Mouse (Mus musculus) stomach, embryonic 14.5 days (tissue): ENCODE results near the gene Xpo6. TPM values are rescaled to one million over a fixed set of nuclear protein-coding genes. Genes with fewer than 3 reads are reported as not detected.

ENCODE experiments used
- ATAC-seq: fragments of 200-750 bp; cut with Nextera tagmentation; 2 replicates; pipeline ENCODE4 v1.8.0; 2017; ENCODE audit warnings: low read depth, moderate TSS enrichment; ENCODE audit not compliant: insufficient number of reproducible peaks, insufficient read depth, low FRiP score
- H3K27ac ChIP-seq: fragments of 300-500 bp; sonication (generic); 2 replicates; pipeline ENCODE4 v1.5.1; 2014; ENCODE audit warnings: mild to moderate bottlenecking, low read length, moderate library complexity, mixed read lengths
- H3K27me3 ChIP-seq: fragments of 300-500 bp; sonication (generic); 2 replicates; pipeline ENCODE4 v1.6.1; 2014; ENCODE audit warnings: low read length, control low read depth, mixed read lengths; ENCODE audit not compliant: control insufficient read depth, insufficient read depth
- H3K36me3 ChIP-seq: fragments of 300-500 bp; sonication (generic); 2 replicates; pipeline ENCODE4 v1.6.1; 2014; ENCODE audit warnings: mild to moderate bottlenecking, control low read depth, low read length, moderate library complexity, mixed read lengths; ENCODE audit not compliant: control insufficient read depth, insufficient read depth
- H3K4me1 ChIP-seq: fragments of 300-500 bp; sonication (generic); 2 replicates; pipeline ENCODE4 v1.6.1; 2014; ENCODE audit warnings: low read length, control low read depth, mixed read lengths; ENCODE audit not compliant: control insufficient read depth, insufficient read depth
- H3K4me2 ChIP-seq: fragments of 300-500 bp; sonication (generic); replicated peaks from 2 replicates; pipeline ENCODE4 v1.6.1; 2014; ENCODE audit warnings: low read depth, low read length, control low read depth
- H3K4me3 ChIP-seq: fragments of 300-500 bp; sonication (generic); 2 replicates; pipeline ENCODE4 v1.5.1; 2014; ENCODE audit warnings: low read depth, low read length, control low read depth
- H3K9ac ChIP-seq: fragments of 300-500 bp; sonication (generic); replicated peaks from 2 replicates; pipeline ENCODE4 v1.6.1; 2014; ENCODE audit warnings: low read depth, mild to moderate bottlenecking, control low read depth, low read length, moderate library complexity, mixed read lengths
- H3K9me3 ChIP-seq: fragments of 300-500 bp; sonication (generic); 2 replicates; pipeline ENCODE4 v1.6.1; 2016; ENCODE audit warnings: low read depth, low read length, control low read depth; ENCODE audit not compliant: control insufficient read depth
- WGBS: fragments of 180-500 bp; shearing (Covaris S2); extraction: QIAGEN DNeasy Blood & Tissue Kit; methylation state at CpG from one replicate; pipeline ENCODE4 v1.1.7; 2014; 5-methylcytosine and 5-hydroxymethylcytosine counted together
- polyA plus RNA-seq: library from polyadenylated mRNA; unstranded; fragments of >200 nt; fragmentation: Nextera tagmentation; extraction: Ambion mirVana; gene quantifications from 2 replicates; pipeline ENCODE4 v1.2.1, GENCODE M21; 2014

Gene Xpo6
- polyA plus RNA-seq = 65.9 and 73.6 TPM in 2 replicates

DNA sequence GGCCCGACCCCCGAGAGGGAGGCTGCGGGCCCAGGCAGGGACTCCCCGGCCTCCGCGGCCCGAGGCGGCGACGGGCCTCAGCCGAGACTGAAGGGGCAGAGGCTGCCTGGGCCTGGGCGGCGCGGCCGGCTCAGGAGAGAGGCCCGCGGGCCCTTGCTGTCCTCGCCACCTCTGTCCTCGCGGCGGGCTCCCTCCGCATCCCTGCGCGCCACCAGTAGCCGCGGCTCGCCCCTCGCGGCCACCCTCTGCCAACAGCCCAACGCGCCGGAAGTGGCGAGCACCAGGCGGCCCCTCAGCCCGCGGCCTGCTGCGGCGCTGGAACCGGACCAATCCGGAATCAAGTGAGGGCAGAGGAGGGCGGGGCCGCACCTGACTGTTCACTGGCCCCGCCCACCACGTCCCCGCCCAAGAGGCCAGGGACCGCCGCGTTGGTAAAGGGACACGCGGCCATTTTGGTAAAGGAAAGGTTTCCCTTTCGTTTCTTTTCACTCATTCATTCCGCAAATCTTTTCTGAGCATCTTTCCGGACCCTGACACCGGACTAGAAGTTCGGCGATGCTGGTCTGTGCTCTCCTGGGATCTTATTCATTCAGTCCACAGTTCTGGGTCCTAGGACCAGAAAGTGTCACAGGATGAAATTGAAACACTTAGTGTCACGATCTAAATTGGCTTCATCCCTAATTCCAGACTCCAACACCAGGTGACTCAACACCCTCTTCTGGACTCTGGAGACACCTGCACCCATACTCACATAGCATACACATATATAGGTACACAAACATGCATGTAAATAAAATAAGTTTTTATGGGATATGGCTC lies at the start of gene Xpo6:
Xpo6 (minus strand) TSS at position 324 of the 819 bp plus-strand sequence.
- Histone ChIP-seq H3K4me3 (peak within 1 kb of the TSS; percentile 80), H3K4me1 (peaks cover 8% of the 10 kb centered on the region), H3K36me3 (no peaks in the 10 kb centered on the region), H3K27me3 (no peaks in the 10 kb centered on the region), H3K9ac (peak within 1 kb of the TSS; percentile 86), H3K27ac (peak within 1 kb of the TSS; percentile 77), H3K9me3 (no peaks in the 10 kb centered on the region), H3K4me2 (peak within 1 kb of the TSS; percentile 88)
- ATAC-seq = peak; percentile 94
- WGBS = under 1% methylated on average over 56 of the region's 57 CpGs

DNA sequence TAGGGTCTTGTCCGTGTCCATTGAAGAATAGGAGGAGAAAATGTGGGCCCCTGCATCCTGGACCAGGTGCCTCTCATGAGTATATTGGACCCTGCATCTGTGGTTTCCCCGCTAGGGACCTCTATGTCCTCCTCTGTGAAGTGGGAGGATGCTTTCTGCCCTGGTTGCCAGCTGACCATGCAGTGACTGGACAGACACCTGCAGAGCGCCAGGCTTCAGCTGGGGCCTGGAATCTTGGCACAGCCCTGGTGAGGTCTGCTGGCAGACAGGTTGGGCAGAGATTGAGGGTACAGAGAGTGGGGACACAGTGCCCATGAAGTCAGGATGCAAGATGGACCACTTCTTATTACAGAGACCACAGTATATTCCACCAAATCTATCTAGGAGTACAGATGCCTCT lies 49.7 kb upstream of the Xpo6 start:
- H3K27me3 ChIP-seq = no peaks in the 10 kb centered on the region
- no peak overlapping the region for H3K9ac ChIP-seq
- H3K36me3 ChIP-seq = no peaks in the 10 kb centered on the region
- H3K27ac ChIP-seq = no peak overlapping the region
- H3K4me2 ChIP-seq = no peak overlapping the region
- 90% methylated on average over 3 of the region's 3 CpGs for WGBS
- ATAC-seq = no peak
- no peaks in the 10 kb centered on the region for H3K9me3 ChIP-seq
- 0 out of 2 replicates have a peak, but pooled peaks cover 6% of the 10 kb centered on the region for H3K4me1 ChIP-seq
- H3K4me3 ChIP-seq = no peak overlapping the region

GRCm38 (mm10) chr7:126249146-126249545 lies 48.8 kb upstream of the Xpo6 start:
- WGBS = 68% methylated on average over 5 of the region's 5 CpGs
- no peak for ATAC-seq

DNA sequence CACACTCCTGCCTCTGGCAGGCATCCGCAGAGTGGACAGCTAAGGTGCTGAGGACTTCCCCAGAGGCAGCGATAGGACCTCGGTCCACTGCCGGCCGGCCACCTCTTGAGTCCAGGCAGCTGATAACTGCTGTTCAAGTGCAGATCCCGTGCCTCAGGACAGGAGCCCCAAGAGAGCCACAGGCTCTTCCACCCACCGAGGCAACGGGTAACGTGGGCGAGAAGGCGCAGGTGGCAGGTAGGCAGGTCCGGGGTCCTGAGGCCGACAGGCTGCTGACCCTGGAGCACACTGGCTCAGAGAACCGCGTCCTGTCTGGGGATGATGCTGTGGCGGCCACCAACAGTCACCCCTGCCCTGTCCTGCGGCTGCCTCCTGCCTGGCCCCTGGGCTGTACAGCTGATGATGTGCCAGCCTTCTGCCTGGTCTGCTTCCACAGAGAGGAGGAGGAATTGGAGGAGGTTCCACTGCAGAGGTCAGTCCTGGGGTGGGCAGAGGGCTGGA lies 48.4 kb upstream of the Xpo6 start:
- H3K36me3 ChIP-seq = no peaks in the 10 kb centered on the region
- H3K27ac ChIP-seq = no peak overlapping the region
- H3K4me3 ChIP-seq = no peak overlapping the region
- no peaks in the 10 kb centered on the region for H3K9me3 ChIP-seq
- WGBS = 39% methylated on average over 17 of the region's 17 CpGs
- H3K4me1 ChIP-seq = 0 out of 2 replicates have a peak, but pooled peaks cover 6% of the 10 kb centered on the region
- no peak overlapping the region for H3K9ac ChIP-seq
- no peaks in the 10 kb centered on the region for H3K27me3 ChIP-seq
- no peak for ATAC-seq
- no peak overlapping the region for H3K4me2 ChIP-seq

More at GRCm38 (mm10) chr7:126249146-126249545, 48.8 kb upstream of the Xpo6 start:
- Histone ChIP-seq H3K4me3 (no peak overlapping the region), H3K27ac (no peak overlapping the region), H3K9ac (no peak overlapping the region), H3K4me2 (no peak overlapping the region), H3K4me1 (0 out of 2 replicates have a peak, but pooled peaks cover 6% of the 10 kb centered on the region), H3K36me3 (no peaks in the 10 kb centered on the region), H3K9me3 (no peaks in the 10 kb centered on the region), H3K27me3 (no peaks in the 10 kb centered on the region)

- Histone ChIP-seq H3K9ac (no peak overlapping the region), H3K36me3 (no peaks in the 10 kb centered on the region), H3K4me3 (no peak overlapping the region), H3K9me3 (no peaks in the 10 kb centered on the region), H3K4me1 (0 out of 2 replicates have a peak, but pooled peaks cover 6% of the 10 kb centered on the region), H3K27me3 (no peaks in the 10 kb centered on the region), H3K4me2 (peak overlapping the region; percentile 26), H3K27ac (no peak overlapping the region)
- WGBS = 4% methylated on average over 6 of the region's 6 CpGs
- peak; percentile 71 for ATAC-seq
These were observed 47.8 kb upstream of the Xpo6 start for GRCm38 (mm10) chr7:126248088-126248487.

DNA sequence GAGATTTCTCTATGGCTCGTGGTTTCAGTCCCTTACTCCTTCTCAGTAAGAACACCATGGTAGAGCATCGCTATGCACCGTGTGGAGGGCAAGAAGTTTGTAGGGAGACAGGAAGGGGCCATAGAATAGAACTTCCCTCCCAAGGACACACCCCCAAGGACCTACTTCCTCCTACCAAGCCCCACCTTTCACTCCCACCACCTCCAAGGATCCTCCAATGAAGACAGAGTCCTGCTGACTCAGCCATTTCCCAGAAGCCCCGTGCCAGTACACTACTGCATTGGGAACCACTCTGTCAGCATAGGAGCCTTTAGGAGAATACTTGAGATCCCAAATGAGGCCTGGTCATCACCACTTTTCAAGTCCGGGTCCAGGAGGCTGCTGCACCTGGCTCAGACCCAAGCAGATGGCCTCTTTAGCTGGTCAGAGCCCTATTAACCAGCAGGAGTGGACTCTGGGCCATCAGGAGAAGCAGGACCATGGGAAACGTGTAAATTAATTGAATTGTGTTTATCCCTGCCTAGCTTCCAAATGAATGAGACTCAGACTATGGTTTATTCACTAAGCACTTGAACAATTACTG lies 44.0 kb upstream of the Xpo6 start:
- no peak overlapping the region for H3K4me3 ChIP-seq
- no peak overlapping the region for H3K27ac ChIP-seq
- no peaks in the 10 kb centered on the region for H3K9me3 ChIP-seq
- no peaks in the 10 kb centered on the region for H3K36me3 ChIP-seq
- H3K9ac ChIP-seq = no peak overlapping the region
- no peak for ATAC-seq
- H3K4me1 ChIP-seq = 0 out of 2 replicates have a peak, but pooled peaks cover 6% of the 10 kb centered on the region
- 77% methylated on average over 6 of the region's 6 CpGs for WGBS
- no peak overlapping the region for H3K4me2 ChIP-seq
- no peaks in the 10 kb centered on the region for H3K27me3 ChIP-seq

GRCm38 (mm10) chr7:126240814-126241360 lies 40.6 kb upstream of the Xpo6 start:
- ATAC-seq = no peak
- WGBS = 81% methylated on average over 14 of the region's 14 CpGs

GRCm38 (mm10) chr7:126236794-126237192 lies 36.5 kb upstream of the Xpo6 start:
- whole genome bisulfite sequencing = 60% methylated on average over 5 of the region's 5 CpGs
- no peak overlapping the region for H3K9ac ChIP-seq
- H3K9me3 ChIP-seq = no peaks in the 10 kb centered on the region
- no peaks in the 10 kb centered on the region for H3K36me3 ChIP-seq
- ATAC-seq = no peak
- no peaks in the 10 kb centered on the region for H3K27me3 ChIP-seq
- H3K4me3 ChIP-seq = no peak overlapping the region
- H3K4me1 ChIP-seq = no peaks in the 10 kb centered on the region
- no peak overlapping the region for H3K4me2 ChIP-seq
- no peak overlapping the region for H3K27ac ChIP-seq

More at GRCm38 (mm10) chr7:126240814-126241360, 40.6 kb upstream of the Xpo6 start:
- H3K9me3 ChIP-seq = no peaks in the 10 kb centered on the region
- no peak overlapping the region for H3K4me2 ChIP-seq
- no peak overlapping the region for H3K27ac ChIP-seq
- H3K4me3 ChIP-seq = no peak overlapping the region
- no peaks in the 10 kb centered on the region for H3K36me3 ChIP-seq
- H3K27me3 ChIP-seq = no peaks in the 10 kb centered on the region
- H3K9ac ChIP-seq = no peak overlapping the region
- no peaks in the 10 kb centered on the region for H3K4me1 ChIP-seq
